Mouse (Mus musculus) forebrain, embryonic 16.5 days (tissue): ENCODE results near the gene Acss2. TPM values are rescaled to one million over a fixed set of nuclear protein-coding genes. Genes with fewer than 3 reads are reported as not detected.

ENCODE experiments used
- ATAC-seq: fragments of 200-750 bp; cut with Nextera tagmentation; 2 replicates; pipeline ENCODE4 v1.8.0; 2017; ENCODE audit warnings: mild to moderate bottlenecking, moderate library complexity
- H3K27ac ChIP-seq: fragments of 300-500 bp; sonication (generic); 2 replicates; pipeline ENCODE4 v1.5.1; 2014; ENCODE audit warnings: low read length, control low read depth
- H3K27me3 ChIP-seq: fragments of 300-500 bp; sonication (generic); replicated peaks from 2 replicates; pipeline ENCODE4 v1.6.1; 2014; ENCODE audit warnings: low read length; ENCODE audit not compliant: control insufficient read depth, insufficient read depth
- H3K36me3 ChIP-seq: fragments of 300-500 bp; sonication (generic); 2 replicates; pipeline ENCODE4 v1.6.1; 2014; ENCODE audit not compliant: control insufficient read depth, insufficient read depth
- H3K4me1 ChIP-seq: fragments of 300-500 bp; sonication (generic); replicated peaks from 2 replicates; pipeline ENCODE4 v1.6.1; 2014; ENCODE audit warnings: low read length; ENCODE audit not compliant: control insufficient read depth, insufficient read depth
- H3K4me2 ChIP-seq: fragments of 300-500 bp; sonication (generic); 2 replicates; pipeline ENCODE4 v1.6.1; 2014; ENCODE audit warnings: mild to moderate bottlenecking, low read length, control low read depth
- H3K4me3 ChIP-seq: fragments of 300-500 bp; sonication (generic); replicated peaks from 2 replicates; pipeline ENCODE4 v1.5.1; 2014; ENCODE audit warnings: mild to moderate bottlenecking, low read length, control low read depth
- H3K9ac ChIP-seq: fragments of 300-500 bp; sonication (generic); replicated peaks from 2 replicates; pipeline ENCODE4 v1.6.1; 2014; ENCODE audit warnings: low read depth, low read length, control low read depth
- H3K9me3 ChIP-seq: fragments of 300-500 bp; sonication (generic); 2 replicates; pipeline ENCODE4 v1.6.1; 2016; ENCODE audit warnings: low read length; ENCODE audit not compliant: control insufficient read depth
- WGBS: fragments of 180-500 bp; shearing (Covaris S2); extraction: QIAGEN DNeasy Blood & Tissue Kit; methylation state at CpG from one replicate; pipeline ENCODE4 v1.1.7; 2014; 5-methylcytosine and 5-hydroxymethylcytosine counted together
- polyA plus RNA-seq: library from polyadenylated mRNA; unstranded; fragments of >200 nt; fragmentation: Nextera tagmentation; extraction: Ambion mirVana; gene quantifications from 2 replicates; pipeline ENCODE4 v1.2.1, GENCODE M21; 2015

Acss2 gene
- polyA plus RNA-seq, 1 experiment from 2014 or later: 22.8 TPM

- Histone ChIP-seq H3K4me2 (no peak overlapping the region), H3K27me3 (peaks cover 42% of the 10 kb centered on the region)
Measured at GRCm38 (mm10) chr2:155628519-155628918, 110.8 kb downstream of the Acss2 start.

DNA sequence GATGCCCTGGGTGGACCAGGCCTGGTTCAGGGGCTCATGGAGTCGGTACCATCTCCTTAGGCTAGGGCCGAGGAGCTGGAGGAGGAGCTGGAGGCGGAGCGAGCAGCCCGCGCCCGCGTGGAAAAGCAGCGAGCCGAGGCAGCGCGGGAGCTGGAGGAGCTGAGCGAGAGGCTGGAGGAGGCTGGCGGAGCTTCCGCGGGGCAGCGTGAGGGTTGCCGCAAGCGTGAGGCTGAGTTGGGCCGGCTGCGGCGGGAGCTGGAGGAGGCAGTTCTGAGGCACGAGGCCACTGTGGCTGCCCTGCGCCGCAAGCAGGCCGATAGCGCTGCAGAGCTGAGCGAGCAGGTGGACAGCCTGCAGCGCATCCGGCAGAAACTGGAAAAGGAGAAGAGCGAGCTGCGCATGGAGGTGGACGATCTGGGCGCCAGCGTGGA, 111.5 kb downstream of the Acss2 start:
- peaks cover 14% of the 10 kb centered on the region for H3K4me1 ChIP-seq
- WGBS: 1% methylated on average over 35 of the region's 35 CpGs
- H3K27ac ChIP-seq: no peak overlapping the region
- no peaks in the 10 kb centered on the region for H3K9me3 ChIP-seq
- ATAC-seq: peak; percentile 80
- peaks cover 14% of the 10 kb centered on the region for H3K36me3 ChIP-seq
- peak overlapping the region; percentile 49 for H3K4me3 ChIP-seq
- peaks cover 42% of the 10 kb centered on the region for H3K27me3 ChIP-seq
- peak overlapping the region; percentile 64 for H3K9ac ChIP-seq
- peak overlapping the region; percentile 93 for H3K4me2 ChIP-seq

More at GRCm38 (mm10) chr2:155628519-155628918, 110.8 kb downstream of the Acss2 start:
- no peak overlapping the region; the same call in 1 of the 2 replicates for H3K9ac ChIP-seq
- H3K9me3 ChIP-seq: no peaks in the 10 kb centered on the region
- no peak for ATAC-seq
- no peak overlapping the region for H3K27ac ChIP-seq
- WGBS: 78% methylated on average over 13 of the region's 13 CpGs
- peaks cover 14% of the 10 kb centered on the region for H3K4me1 ChIP-seq
- no peak overlapping the region for H3K4me3 ChIP-seq
- H3K36me3 ChIP-seq: peaks cover 10% of the 10 kb centered on the region

DNA sequence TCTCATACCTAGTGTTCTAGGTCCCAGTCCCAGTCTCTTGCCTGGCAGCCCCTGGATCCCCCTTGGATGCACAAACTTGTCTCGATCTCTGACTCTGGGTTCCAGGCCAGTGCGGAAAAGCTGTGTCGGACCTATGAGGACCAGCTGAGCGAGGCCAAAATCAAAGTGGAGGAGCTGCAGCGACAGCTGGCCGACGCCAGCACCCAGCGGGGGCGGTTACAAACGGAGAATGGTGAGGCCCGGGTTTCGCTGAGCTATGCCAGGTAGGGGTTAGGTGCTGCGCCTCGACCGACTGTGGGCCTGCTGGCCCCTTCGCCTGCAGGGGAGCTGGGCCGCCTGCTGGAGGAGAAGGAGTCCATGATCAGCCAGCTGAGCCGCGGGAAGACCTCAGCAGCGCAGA, 112.4 kb downstream of the Acss2 start:
- WGBS: 32% methylated on average over 20 of the region's 20 CpGs
- peaks cover 23% of the 10 kb centered on the region for H3K36me3 ChIP-seq
- H3K27me3 ChIP-seq: peaks cover 42% of the 10 kb centered on the region
- no peak overlapping the region for H3K4me3 ChIP-seq
- no peak for ATAC-seq
- no peak overlapping the region for H3K4me2 ChIP-seq
- H3K9ac ChIP-seq: no peak overlapping the region
- peaks cover 14% of the 10 kb centered on the region for H3K4me1 ChIP-seq
- H3K27ac ChIP-seq: no peak overlapping the region
- H3K9me3 ChIP-seq: no peaks in the 10 kb centered on the region

GRCm38 (mm10) chr2:155630590-155631416, 113.1 kb downstream of the Acss2 start:
- H3K36me3 ChIP-seq: peaks cover 27% of the 10 kb centered on the region
- peaks cover 42% of the 10 kb centered on the region for H3K27me3 ChIP-seq
- H3K4me2 ChIP-seq: no peak overlapping the region
- no peak for ATAC-seq
- H3K9me3 ChIP-seq: no peaks in the 10 kb centered on the region
- 29% methylated on average over 43 of the region's 43 CpGs for WGBS
- H3K4me3 ChIP-seq: no peak overlapping the region
- H3K27ac ChIP-seq: no peak overlapping the region
- no peak overlapping the region for H3K9ac ChIP-seq
- H3K4me1 ChIP-seq: peaks cover 14% of the 10 kb centered on the region

- Histone ChIP-seq H3K4me2 (no peak overlapping the region), H3K27ac (no peak overlapping the region), H3K4me1 (peaks cover 14% of the 10 kb centered on the region), H3K27me3 (peaks cover 42% of the 10 kb centered on the region), H3K9ac (no peak overlapping the region), H3K9me3 (no peaks in the 10 kb centered on the region), H3K4me3 (no peak overlapping the region), H3K36me3 (peaks cover 30% of the 10 kb centered on the region)
- ATAC-seq: no peak
- WGBS: 71% methylated on average over 30 of the region's 30 CpGs
Measured at GRCm38 (mm10) chr2:155632138-155632936, 114.6 kb downstream of the Acss2 start.

DNA sequence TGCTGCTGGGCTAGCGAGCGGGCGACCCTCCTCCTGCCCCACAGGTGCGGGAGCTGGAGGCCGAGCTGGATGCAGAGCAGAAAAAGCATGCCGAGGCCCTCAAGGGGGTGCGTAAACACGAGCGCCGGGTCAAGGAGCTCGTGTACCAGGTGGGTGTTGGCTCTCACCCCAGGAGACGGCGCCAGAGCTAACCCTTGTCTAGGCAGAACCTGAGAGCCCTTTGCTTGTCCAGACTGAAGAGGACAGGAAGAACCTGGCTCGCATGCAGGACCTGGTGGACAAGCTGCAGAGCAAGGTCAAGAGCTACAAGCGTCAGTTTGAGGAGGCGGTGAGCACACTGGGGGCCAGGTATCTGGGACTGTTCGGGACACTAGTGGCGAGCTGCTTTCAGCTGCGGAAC, 115.4 kb downstream of the Acss2 start:
- no peak overlapping the region for H3K4me3 ChIP-seq
- H3K4me2 ChIP-seq: no peak overlapping the region
- WGBS: 68% methylated on average over 19 of the region's 19 CpGs
- no peak overlapping the region for H3K9ac ChIP-seq
- H3K9me3 ChIP-seq: no peaks in the 10 kb centered on the region
- peaks cover 37% of the 10 kb centered on the region for H3K36me3 ChIP-seq
- peaks cover 14% of the 10 kb centered on the region for H3K4me1 ChIP-seq
- ATAC-seq: no peak
- H3K27ac ChIP-seq: no peak overlapping the region
- peaks cover 36% of the 10 kb centered on the region for H3K27me3 ChIP-seq

DNA sequence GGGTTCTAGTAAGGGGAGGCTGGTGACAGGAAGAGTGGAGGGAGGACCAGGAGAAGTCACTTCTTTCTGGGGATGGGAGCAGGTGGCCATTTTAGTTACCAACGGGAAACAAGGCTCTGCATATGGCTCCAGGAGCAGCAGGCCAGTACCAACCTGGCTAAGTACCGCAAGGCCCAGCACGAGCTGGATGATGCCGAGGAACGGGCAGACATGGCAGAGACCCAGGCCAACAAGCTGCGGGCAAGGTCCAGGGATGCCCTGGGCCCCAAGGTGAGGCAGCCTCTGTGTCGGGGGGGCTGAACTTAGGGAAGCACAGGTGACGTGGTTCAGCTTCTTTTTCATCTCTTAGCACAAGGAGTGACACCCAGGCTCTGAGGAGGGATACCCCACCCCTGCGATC, 116.0 kb downstream of the Acss2 start:
- Histone ChIP-seq H3K36me3 (peaks cover 37% of the 10 kb centered on the region), H3K4me1 (peaks cover 13% of the 10 kb centered on the region), H3K9ac (no peak overlapping the region), H3K27ac (no peak overlapping the region), H3K4me2 (no peak overlapping the region), H3K4me3 (no peak overlapping the region), H3K27me3 (peaks cover 31% of the 10 kb centered on the region), H3K9me3 (no peaks in the 10 kb centered on the region)
- no peak for ATAC-seq
- 90% methylated on average over 9 of the region's 9 CpGs for WGBS

GRCm38 (mm10) chr2:155634562-155634961, 116.8 kb downstream of the Acss2 start:
- Histone ChIP-seq H3K27ac (no peak overlapping the region), H3K4me2 (no peak overlapping the region), H3K4me3 (no peak overlapping the region), H3K9ac (no peak overlapping the region), H3K4me1 (peaks cover 5% of the 10 kb centered on the region), H3K36me3 (peaks cover 38% of the 10 kb centered on the region), H3K9me3 (no peaks in the 10 kb centered on the region), H3K27me3 (peaks cover 29% of the 10 kb centered on the region)
- ATAC-seq: no peak
- WGBS: 86% methylated on average over 8 of the region's 8 CpGs
